Mouse (Mus musculus): ENCODE data around the gene Cga.

- TF ChIP-seq CTCF (IDR thresholded peaks at IDR 0.05; ENCODE audit: low read depth), result no peak
- no peak for TF ChIP-seq EP300 (IDR thresholded peaks at IDR 0.05; ENCODE audit: low read depth)
These were observed 3.8 kb upstream of the Cga start for GRCm38 (mm10) chr4:34889812-34890185.
